Mouse (Mus musculus): ENCODE results near the gene Srrt.
"Not testable (repeated sequence)": the region's sequence is repeated elsewhere in the genome, so short reads cannot be mapped to it uniquely, and the experiment has no call there.

Gene Srrt

GRCm38 (mm10) chr5:137295296-137295695 is 12.2 kb downstream of the Srrt start:
- no peak for DNase-seq

- no peak for DNase-seq
These were observed 12.8 kb downstream of the Srrt start for GRCm38 (mm10) chr5:137294744-137295093.

GRCm38 (mm10) chr5:137293839-137294743 is 13.4 kb downstream of the Srrt start, which contains the start of gene Ufsp1:
Gene Ufsp1 (plus strand): TSS chr5:137294629.
- peak; percentile 95 for DNase-seq

- DNase-seq: peak; percentile 59
These were observed 14.2 kb downstream of the Srrt start for GRCm38 (mm10) chr5:137293282-137293681.

GRCm38 (mm10) chr5:137291381-137291926 is 16.0 kb downstream of the Srrt start:
- DNase-seq: no peak

GRCm38 (mm10) chr5:137290677-137291076 is 16.8 kb downstream of the Srrt start:
- DNase-seq: peak; percentile 51

GRCm38 (mm10) chr5:137289591-137290365 is 17.7 kb downstream of the Srrt start:
- DNase-seq: no peak

- DNase-seq: peak; percentile 79
These were observed 18.4 kb downstream of the Srrt start for GRCm38 (mm10) chr5:137288999-137289470.

GRCm38 (mm10) chr5:137287953-137288743 is 19.3 kb downstream of the Srrt start:
- DNase-seq: peak; percentile 56

- DNase-seq: peak; percentile 75
These were observed 20.2 kb downstream of the Srrt start, which contains the start of gene Ache for GRCm38 (mm10) chr5:137287032-137287952. Gene Ache (plus strand): TSS chr5:137287519.

GRCm38 (mm10) chr5:137286655-137287031 is 20.8 kb downstream of the Srrt start:
- peak; percentile 93 for DNase-seq

GRCm38 (mm10) chr5:137285986-137286385 is 21.5 kb downstream of the Srrt start:
- no peak for DNase-seq

GRCm38 (mm10) chr5:137285045-137285444 is 22.4 kb downstream of the Srrt start:
- DNase-seq: peak; percentile 72

- DNase-seq: not testable (repeated sequence)
These were observed 23.1 kb downstream of the Srrt start for GRCm38 (mm10) chr5:137284411-137284810.

- peak; percentile 36 for DNase-seq
These were observed 29.8 kb downstream of the Srrt start for GRCm38 (mm10) chr5:137277360-137278342.

GRCm38 (mm10) chr5:137268131-137268910 is 39.2 kb downstream of the Srrt start:
- DNase-seq: no peak

- no peak for DNase-seq
These were observed 42.7 kb downstream of the Srrt start for GRCm38 (mm10) chr5:137264787-137265186.

- DNase-seq: no peak
These were observed 43.4 kb downstream of the Srrt start for GRCm38 (mm10) chr5:137263897-137264720.
